Mouse (Mus musculus) spleen, adult 2 months (tissue): Measurements from ENCODE around the gene Siah1a. TPM values are rescaled to one million over a fixed set of nuclear protein-coding genes. Genes with fewer than 3 reads are reported as not detected.
A peak's percentile ranks its signal among the peaks of the same experiment; 100 is the strongest.

Source experiments
- DNase-seq, 2 experiments: peaks; one replicate each; pipeline versions ENCODE4 v3.0.0 to v3.0.0-alpha.2; 2012 to 2021; ENCODE audit warnings: low spot score in 2 of 2, low read depth in 1 of 2
- H3K27ac ChIP-seq: fragments of 200-500 bp; 2 replicates; pipeline ENCODE4 v1.5.1; 2012; ENCODE audit warnings: low read length, inconsistent platforms; ENCODE audit not compliant: insufficient read depth
- H3K27me3 ChIP-seq: fragments of 200-500 bp; 2 replicates; pipeline ENCODE4 v1.6.1; 2012; ENCODE audit warnings: mild to moderate bottlenecking, moderate library complexity, low read length, inconsistent platforms; ENCODE audit not compliant: control insufficient read depth, insufficient read depth
- H3K36me3 ChIP-seq: fragments of 200-500 bp; 2 replicates; pipeline ENCODE4 v1.6.1; 2012; ENCODE audit warnings: mild to moderate bottlenecking, low read length, inconsistent platforms; ENCODE audit not compliant: control insufficient read depth, insufficient read depth
- H3K4me1 ChIP-seq: fragments of 200-500 bp; 2 replicates; pipeline ENCODE4 v1.6.1; 2011; ENCODE audit warnings: inconsistent platforms; ENCODE audit not compliant: control insufficient read depth, insufficient read depth, insufficient read length
- H3K4me3 ChIP-seq: fragments of 200-500 bp; 2 replicates; pipeline ENCODE4 v1.5.1; 2011; ENCODE audit warnings: mild to moderate bottlenecking, inconsistent platforms; ENCODE audit not compliant: insufficient read depth, insufficient read length; ENCODE audit errors: extremely low read depth
- CTCF ChIP-seq: fragments of 200-500 bp; IDR thresholded peaks from 2 replicates; pipeline ENCODE4 v1.5.1; 2011; ENCODE audit warnings: mild to moderate bottlenecking, inconsistent platforms; ENCODE audit not compliant: insufficient read depth, insufficient read length, insufficient replicate concordance; ENCODE audit errors: extremely low read depth
- POLR2A ChIP-seq: fragments of 200-500 bp; IDR thresholded peaks from 2 replicates; pipeline ENCODE4 v1.6.1; 2011; ENCODE audit warnings: low read depth, low read length, inconsistent platforms
- WGBS: fragments of 180-500 bp; shearing (Covaris S2); methylation state at CpG from one replicate; pipeline ENCODE4 v1.1.7; 2018; 5-methylcytosine and 5-hydroxymethylcytosine counted together
- polyA plus RNA-seq: library from polyadenylated mRNA; depleted of rRNA; stranded (reverse); fragments of >200 nt; gene quantifications from 2 replicates; pipeline ENCODE4 v1.2.3, GENCODE M21; 2012

Siah1a gene
- polyA plus RNA-seq, 1 experiment = 13.3 TPM

GRCm38 (mm10) chr8:86705317-86705716 is 40.4 kb downstream of the Siah1a start:
- Histone ChIP-seq H3K4me3 (no peak overlapping the region), H3K27me3 (no peaks in the 10 kb centered on the region), H3K36me3 (0 out of 2 replicates have a peak, but pooled peaks cover 1% of the 10 kb centered on the region), H3K4me1 (peaks cover 11% of the 10 kb centered on the region), H3K27ac (0 out of 2 replicates have a peak overlapping the region, but pooled peaks have one; percentile 35)
- no peak for TF ChIP-seq CTCF
- TF ChIP-seq POLR2A = no peak
- WGBS = 85% methylated on average over 3 of the region's 3 CpGs
- DNase-seq = no peak

- 89% methylated on average over 3 of the region's 3 CpGs for WGBS
- H3K36me3 ChIP-seq = no peaks in the 10 kb centered on the region
- DNase-seq = no peak
- peaks cover 9% of the 10 kb centered on the region; the same call in 1 of the 2 replicates for H3K4me1 ChIP-seq
- H3K27me3 ChIP-seq = no peaks in the 10 kb centered on the region
- TF ChIP-seq POLR2A = no peak
- no peak for TF ChIP-seq CTCF
- H3K27ac ChIP-seq = no peak overlapping the region
- no peak overlapping the region for H3K4me3 ChIP-seq
These were observed 43.3 kb downstream of the Siah1a start for GRCm38 (mm10) chr8:86702453-86702852.

- TF ChIP-seq CTCF (no peak), POLR2A (no peak)
- WGBS = 50% methylated on average over 12 of the region's 12 CpGs
- Histone ChIP-seq H3K27ac (no peak overlapping the region), H3K27me3 (no peaks in the 10 kb centered on the region), H3K4me3 (no peak overlapping the region), H3K4me1 (peaks cover 7% of the 10 kb centered on the region; the same call in 1 of the 2 replicates), H3K36me3 (no peaks in the 10 kb centered on the region)
- DNase-seq = no peak
These were observed 46.3 kb downstream of the Siah1a start for GRCm38 (mm10) chr8:86699471-86699870.

- peaks cover 7% of the 10 kb centered on the region; the same call in 1 of the 2 replicates for H3K4me1 ChIP-seq
- no peak overlapping the region for H3K27ac ChIP-seq
- H3K4me3 ChIP-seq = no peak overlapping the region
- no peak for DNase-seq
- WGBS = 91% methylated on average over 1 of the region's 1 CpGs
- no peaks in the 10 kb centered on the region for H3K36me3 ChIP-seq
- TF ChIP-seq CTCF = no peak
- TF ChIP-seq POLR2A = no peak
- no peaks in the 10 kb centered on the region for H3K27me3 ChIP-seq
These were observed 46.8 kb downstream of the Siah1a start for GRCm38 (mm10) chr8:86698811-86699421.

- Histone ChIP-seq H3K36me3 (peaks cover 3% of the 10 kb centered on the region), H3K4me1 (peaks cover 7% of the 10 kb centered on the region; the same call in 1 of the 2 replicates), H3K27me3 (no peaks in the 10 kb centered on the region), H3K27ac (no peak overlapping the region), H3K4me3 (no peak overlapping the region)
- TF ChIP-seq CTCF (no peak), POLR2A (no peak)
- no peak for DNase-seq
- 90% methylated on average over 2 of the region's 2 CpGs for WGBS
These were observed 50.0 kb downstream of the Siah1a start for GRCm38 (mm10) chr8:86695703-86696102.

- 81% methylated on average over 1 of the region's 1 CpGs for WGBS
- TF ChIP-seq POLR2A (no peak), CTCF (no peak)
- Histone ChIP-seq H3K27ac (no peak overlapping the region), H3K36me3 (peaks cover 3% of the 10 kb centered on the region), H3K4me3 (no peak overlapping the region), H3K27me3 (no peaks in the 10 kb centered on the region), H3K4me1 (peaks cover 2% of the 10 kb centered on the region; the same call in 1 of the 2 replicates)
- no peak for DNase-seq
These were observed 51.7 kb downstream of the Siah1a start for GRCm38 (mm10) chr8:86694011-86694410.

- DNase-seq = no peak
- Histone ChIP-seq H3K27ac (no peak overlapping the region), H3K4me3 (no peak overlapping the region), H3K27me3 (no peaks in the 10 kb centered on the region), H3K4me1 (no peaks in the 10 kb centered on the region), H3K36me3 (peaks cover 3% of the 10 kb centered on the region)
- WGBS = 66% methylated on average over 1 of the region's 1 CpGs
- no peak for TF ChIP-seq CTCF
- TF ChIP-seq POLR2A = no peak
These were observed 53.6 kb downstream of the Siah1a start for GRCm38 (mm10) chr8:86692107-86692506.
